Mouse (Mus musculus) lung, postnatal 0 days (tissue): ENCODE results near the gene Gm28305.

Experiments used
- CTCF ChIP-seq: IDR thresholded peaks from 2 replicates; pipeline ENCODE4 v1.5.1; 2016; ENCODE audit warnings: antibody characterized with exemption, mild to moderate bottlenecking
- EP300 ChIP-seq: IDR thresholded peaks from 2 replicates; pipeline ENCODE4 v1.6.1; 2016; ENCODE audit warnings: antibody characterized with exemption, mild to moderate bottlenecking, control low read depth

DNA sequence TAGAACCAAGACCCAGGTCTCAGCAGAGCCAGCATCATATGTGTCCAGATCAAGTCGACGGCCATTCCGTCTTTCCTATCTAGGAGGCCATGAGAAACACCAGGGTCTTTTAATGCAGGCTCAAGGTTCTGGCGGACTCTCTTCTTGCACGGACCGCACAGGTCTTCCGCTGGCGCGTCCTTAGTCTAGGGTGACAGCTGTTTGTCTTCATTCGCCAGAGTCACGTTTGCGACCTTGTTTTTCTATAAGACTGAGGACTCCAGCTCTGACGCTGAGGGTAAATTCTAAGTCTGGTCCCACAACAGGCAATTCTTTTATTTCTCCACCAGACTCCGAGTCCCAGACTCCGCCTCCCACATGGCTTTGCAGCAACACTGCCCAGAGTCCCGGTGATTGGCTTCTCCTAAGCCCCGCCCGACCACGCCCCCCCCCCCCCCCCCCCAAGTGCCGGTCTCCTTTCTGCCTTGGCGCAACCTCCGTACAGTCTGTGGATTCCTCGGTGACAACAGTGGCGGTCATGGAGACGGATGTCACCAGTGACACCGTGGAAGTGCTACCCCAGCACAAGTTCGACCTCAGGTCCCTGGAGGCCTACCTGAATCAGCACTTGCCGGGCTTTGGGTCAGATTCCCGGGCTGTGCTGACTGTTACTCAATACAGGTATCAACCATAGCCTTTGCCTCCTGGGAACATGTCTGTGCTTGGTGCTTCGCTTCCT lies 22.9 kb downstream of the Gm28305 start, which contains the start of gene Acad11:
- TF ChIP-seq CTCF (no peak), EP300 (no peak)
